Mouse (Mus musculus): ENCODE data around the gene Gm4922. TPM values are rescaled to one million over a fixed set of nuclear protein-coding genes. Genes with fewer than 3 reads are reported as not detected.

Gm4922 gene
- polyA plus RNA-seq, 1 experiment from 2014 or later: 0.11 TPM

Other genes starting within 250 kb of the Gm4922 start
- gene Hebp2, start 240.7 kb downstream of the Gm4922 start, polyA plus RNA-seq (2015; fragmentation: Nextera tagmentation; extraction: Ambion mirVana): 13.3 and 14.2 TPM in 2 replicates
- 1.6 TPM in 2 replicates for gene Arfgef3, start 42.8 kb downstream of the Gm4922 start, polyA plus RNA-seq (2015; fragmentation: Nextera tagmentation; extraction: Ambion mirVana)
- gene Perp, start 58.2 kb upstream of the Gm4922 start, polyA plus RNA-seq (2015; fragmentation: Nextera tagmentation; extraction: Ambion mirVana): 19.9 and 21.8 TPM in 2 replicates
- gene Tnfaip3, start 228.9 kb upstream of the Gm4922 start, polyA plus RNA-seq (2015; fragmentation: Nextera tagmentation; extraction: Ambion mirVana): 2.6 and 3.5 TPM in 2 replicates

Measured in kidney, embryonic 16.5 days (tissue).